Mouse (Mus musculus): Measurements from ENCODE around the gene Ms4a6b. TPM values are rescaled to one million over a fixed set of nuclear protein-coding genes. Genes with fewer than 3 reads are reported as not detected.
"Not testable (repeated sequence)": the region's sequence is repeated elsewhere in the genome, so short reads cannot be mapped to it uniquely, and the experiment has no call there.

Ms4a6b gene
- 1 to 10 TPM; 1.6 to 5.5 TPM for total RNA-seq (2021)
- long read RNA-seq, experiment 1, partial matches to known transcripts, result 0 of 1 reads
- long read RNA-seq, experiment 1, other reads (novel, unspliced or antisense), result 0 of 1 reads
- long read RNA-seq, experiment 2, result 0 reads

DNA sequence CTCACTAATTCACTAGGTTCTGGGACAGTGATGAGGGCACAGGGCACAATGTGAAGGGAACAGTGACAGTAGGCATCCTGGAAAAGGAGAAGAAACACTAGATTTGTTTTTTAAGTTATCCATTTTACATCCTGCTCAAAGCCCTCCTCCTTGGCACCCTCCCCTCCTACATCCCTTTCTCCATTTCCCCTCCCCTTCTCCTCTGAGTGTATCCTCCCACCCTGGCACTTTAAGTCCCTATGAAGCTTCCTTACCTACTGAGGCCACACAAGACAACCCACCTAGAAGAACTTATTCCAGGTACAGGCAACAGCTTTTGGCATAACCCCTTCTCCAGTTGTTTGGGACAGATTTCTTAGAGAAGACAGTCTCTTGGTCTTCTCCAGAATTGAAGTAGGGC, at the start of gene Ms4a6b:
Ms4a6b (plus strand) TSS at position 267 of the 400 bp plus-strand sequence.
- no peak for DNase-seq
- intact Hi-C loops (cut with DNase I; ENCODE audit: low total_unique reads), result no loop called here

DNA sequence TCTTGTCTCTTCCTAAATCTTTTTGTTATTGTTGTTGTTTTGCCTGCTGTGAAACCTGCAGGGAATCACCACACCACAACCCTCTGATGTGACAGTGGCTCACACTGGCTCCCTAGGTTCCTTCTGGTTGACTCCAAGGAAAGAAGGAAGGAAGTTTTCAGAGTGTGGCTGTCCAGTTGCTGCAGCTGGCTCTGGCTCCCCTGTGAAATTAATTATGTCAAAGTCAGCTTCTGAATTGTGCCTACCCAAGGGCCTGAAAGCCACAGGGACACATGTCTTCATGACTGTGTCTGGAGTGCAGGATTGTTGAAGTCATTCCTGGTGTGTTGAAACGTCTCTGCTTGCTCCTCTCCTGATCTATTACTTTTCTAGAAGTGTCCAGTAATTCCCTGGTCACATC, 48.0 kb upstream of the Ms4a6b start:
- DNase-seq, result not testable (repeated sequence)

DNA sequence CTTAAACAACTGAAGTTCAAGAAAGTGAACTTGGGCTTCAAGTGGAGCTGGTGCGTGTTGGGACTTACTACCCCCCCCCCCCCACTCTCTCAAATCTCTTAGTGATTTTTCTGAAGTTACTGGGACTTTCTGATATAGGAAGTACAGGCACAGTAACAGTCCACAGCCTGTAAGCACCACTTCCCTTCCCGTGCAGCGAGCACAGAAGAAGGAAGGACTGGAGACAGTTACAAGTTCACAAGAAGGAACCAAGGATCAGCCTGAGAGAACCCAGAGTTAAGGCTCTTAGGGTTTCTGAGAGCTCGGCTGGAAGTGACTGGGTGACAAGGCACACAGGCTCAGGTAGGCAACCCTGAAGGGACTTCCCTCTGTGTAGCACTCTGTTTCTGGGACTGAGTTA, 47.1 kb upstream of the Ms4a6b start, which contains the start of gene Ms4a6c:
Ms4a6c (plus strand) TSS at position 152 of the 400 bp plus-strand sequence.
- DNase-seq; intact Hi-C loops (cut with DNase I; ENCODE audit: low total_unique reads): not testable (repeated sequence)

More for the DNA sequence above, 48.0 kb upstream of the Ms4a6b start:
- intact Hi-C loops (cut with DNase I; ENCODE audit: low total_unique reads), result not testable (repeated sequence)

DNA sequence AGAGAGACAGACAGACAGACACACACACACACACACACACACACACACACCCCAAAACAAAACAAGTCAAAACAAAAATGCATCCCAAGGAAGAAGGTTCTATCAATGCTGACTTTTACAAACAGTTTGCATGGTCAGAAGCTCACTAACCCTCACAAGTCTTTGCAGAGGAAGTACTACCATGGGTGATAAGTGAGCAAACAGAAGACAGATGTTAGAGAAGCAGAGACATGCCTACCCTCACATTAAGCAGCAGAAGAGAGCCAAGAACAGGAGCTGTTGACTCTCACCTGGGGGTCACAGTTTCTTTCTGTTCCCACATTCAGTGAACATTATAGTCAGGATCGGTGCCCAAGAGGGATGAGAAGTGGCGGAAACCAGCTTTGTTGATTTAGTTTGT, 36.6 kb upstream of the Ms4a6b start:
- intact Hi-C loops (cut with DNase I; ENCODE audit: low total_unique reads), result no loop called here
- DNase-seq, result no peak

DNA sequence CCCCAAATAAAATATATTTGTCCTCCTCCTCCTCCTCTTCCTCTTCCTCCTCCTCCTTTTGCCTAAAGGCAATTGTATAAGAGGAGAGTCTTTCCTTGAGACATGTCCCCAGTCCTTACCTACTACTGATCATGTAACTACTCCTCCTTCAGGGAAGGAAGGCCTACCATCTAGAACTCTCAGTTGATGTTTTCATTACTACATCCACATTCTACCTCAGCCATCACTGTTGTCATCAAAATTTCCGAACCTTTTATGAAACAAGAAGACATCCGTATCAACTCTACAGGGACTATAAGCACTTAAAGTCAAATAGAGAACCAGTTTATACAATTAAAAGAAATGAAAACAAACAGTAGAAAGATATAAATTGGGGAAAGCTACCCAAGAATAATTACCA, 33.6 kb upstream of the Ms4a6b start:
- intact Hi-C loops (cut with DNase I; ENCODE audit: low total_unique reads), result no loop called here
- DNase-seq, result no peak

DNA sequence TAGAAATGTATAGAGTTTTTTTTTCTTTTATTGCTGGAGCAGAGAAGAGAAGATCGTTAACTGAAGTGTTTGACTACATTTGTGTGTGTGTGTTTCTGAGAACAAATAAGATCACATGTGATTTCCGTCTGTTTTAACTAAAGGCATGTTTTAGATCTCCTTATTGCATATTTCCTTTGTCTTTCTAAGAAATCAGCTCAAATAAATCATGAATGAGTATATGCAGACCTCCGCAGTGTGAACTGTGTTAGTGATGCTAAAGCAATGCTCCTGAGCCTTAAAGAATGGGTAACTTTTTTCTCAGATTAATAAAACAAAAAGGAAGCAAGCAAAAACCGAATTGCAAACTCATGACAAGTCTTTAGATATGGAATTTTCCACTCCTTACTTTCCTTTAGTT, 32.4 kb upstream of the Ms4a6b start:
- DNase-seq, result no peak
- intact Hi-C loops (cut with DNase I; ENCODE audit: low total_unique reads), result no loop called here

DNA sequence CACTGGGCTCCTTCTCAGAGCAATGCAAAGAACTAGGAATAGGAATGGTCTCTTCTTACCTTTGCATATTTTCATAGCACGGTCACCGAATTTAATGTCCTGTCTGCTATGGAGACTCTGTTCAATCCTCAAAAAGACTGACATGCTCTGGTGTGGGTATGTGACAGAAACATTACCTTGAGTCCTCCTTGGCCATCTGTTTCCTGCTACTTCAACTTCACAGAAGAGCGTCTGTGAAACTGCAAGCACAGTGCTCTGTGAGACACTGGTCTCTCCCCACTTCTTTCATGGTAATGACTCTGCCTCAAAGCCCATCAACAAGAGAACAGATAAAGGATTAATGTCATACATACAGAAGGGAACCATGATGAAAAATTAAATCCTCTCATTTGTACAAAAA, 31.9 kb upstream of the Ms4a6b start:
- intact Hi-C loops (cut with DNase I; ENCODE audit: low total_unique reads), result no loop called here

DNA sequence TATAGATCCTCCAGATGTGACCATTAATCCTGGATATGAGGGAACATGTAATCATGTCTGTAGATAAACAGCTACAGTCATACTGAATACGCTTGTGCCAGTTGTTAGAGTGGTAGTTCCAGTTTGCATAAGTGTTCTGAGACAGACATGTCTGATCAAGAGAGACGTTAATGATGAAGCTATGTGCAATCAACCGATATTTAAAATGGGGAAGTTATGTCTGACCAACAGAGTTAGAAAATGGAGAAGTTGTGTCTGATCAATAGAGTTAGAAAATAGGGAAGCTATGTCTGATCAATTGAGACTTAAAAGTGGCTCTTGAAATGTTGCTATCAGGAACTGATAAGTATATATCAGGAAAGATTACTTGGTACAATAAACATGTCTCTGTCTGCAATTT, 31.0 kb upstream of the Ms4a6b start:
- DNase-seq, result no peak
- intact Hi-C loops (cut with DNase I; ENCODE audit: low total_unique reads), result no loop called here

More for the DNA sequence above, 31.9 kb upstream of the Ms4a6b start:
- no peak for DNase-seq

DNA sequence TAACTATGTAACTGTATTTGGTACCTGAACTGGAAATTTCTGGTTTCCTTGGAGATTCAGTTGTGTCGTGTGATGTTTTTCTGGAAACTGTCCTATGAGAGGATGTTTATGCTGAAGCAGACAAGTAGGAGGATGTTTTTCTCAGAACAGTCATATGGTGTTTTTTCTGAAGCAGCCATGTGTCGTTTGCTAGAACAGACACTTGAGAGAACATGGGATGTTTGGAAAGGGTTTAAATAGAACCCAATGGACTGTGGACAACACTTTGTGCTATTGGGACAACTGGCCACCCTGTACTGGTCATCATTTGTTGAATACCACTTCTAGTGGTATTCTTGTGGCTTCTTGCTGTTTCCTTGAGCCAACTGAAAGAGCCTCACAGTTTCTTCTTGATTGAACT, 30.6 kb upstream of the Ms4a6b start, which contains the start of gene Gm8369:
Gm8369 (plus strand) TSS at position 193 of the 400 bp plus-strand sequence.
- DNase-seq, result no peak
- intact Hi-C loops (cut with DNase I; ENCODE audit: low total_unique reads), result no loop called here

DNA sequence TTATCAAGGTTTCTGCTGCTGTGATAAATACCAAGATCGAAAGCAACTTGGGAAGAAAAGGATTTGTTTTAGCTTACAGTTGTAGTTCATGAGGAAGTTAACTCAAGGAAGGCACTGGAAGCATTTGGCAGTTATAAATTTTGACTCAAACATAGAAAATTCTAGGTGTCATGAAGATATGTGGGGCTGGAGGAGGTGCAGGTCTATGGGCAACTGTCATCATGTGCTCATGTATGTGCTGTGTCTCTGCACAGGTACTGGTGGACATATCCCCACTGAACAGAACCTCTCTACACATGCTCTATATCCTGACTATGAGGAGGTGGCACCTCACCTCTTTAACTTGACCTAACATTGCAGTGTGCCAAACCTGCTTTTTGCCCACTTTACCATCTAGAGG, 29.7 kb upstream of the Ms4a6b start:
- intact Hi-C loops (cut with DNase I; ENCODE audit: low total_unique reads), result no loop called here
- no peak for DNase-seq

DNA sequence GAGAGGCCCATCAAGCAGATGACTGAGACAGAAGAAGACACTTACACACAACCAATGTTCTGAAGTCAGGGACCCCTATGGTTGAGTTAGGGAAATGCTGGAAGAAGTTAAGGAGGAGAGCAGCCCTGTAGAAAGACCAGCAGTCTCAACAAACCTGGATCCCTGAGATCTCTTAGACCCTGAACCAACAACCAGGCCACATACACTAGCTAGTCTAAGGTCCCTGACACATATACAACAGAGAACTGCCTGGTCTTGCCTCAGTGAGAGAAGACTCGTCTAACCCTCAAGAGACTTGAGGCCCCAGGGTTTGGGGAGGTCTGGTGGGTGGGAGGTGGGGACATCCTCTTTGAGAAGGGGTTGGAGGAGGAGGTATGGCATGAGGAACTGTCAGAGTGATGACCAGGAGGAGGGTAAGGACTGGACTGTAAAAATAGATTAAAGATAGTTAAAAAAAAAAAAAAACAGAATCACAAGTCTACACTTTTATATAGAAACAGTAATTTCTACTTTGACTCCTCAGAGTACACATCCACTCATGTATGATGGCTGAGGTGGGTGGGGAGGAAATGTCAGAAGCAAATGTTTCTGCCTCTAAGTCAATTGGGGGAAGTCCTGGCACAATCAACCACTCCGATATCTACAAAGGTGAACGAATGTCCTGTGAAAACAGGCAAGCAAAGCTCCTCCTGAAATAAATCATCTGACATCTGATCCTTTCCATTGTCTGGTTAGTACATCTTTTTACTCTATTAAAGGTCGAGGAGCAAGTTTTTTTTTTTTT, 24.7 kb upstream of the Ms4a6b start:
- intact Hi-C loops (cut with DNase I; ENCODE audit: low total_unique reads), result no loop called here
- no peak for DNase-seq

DNA sequence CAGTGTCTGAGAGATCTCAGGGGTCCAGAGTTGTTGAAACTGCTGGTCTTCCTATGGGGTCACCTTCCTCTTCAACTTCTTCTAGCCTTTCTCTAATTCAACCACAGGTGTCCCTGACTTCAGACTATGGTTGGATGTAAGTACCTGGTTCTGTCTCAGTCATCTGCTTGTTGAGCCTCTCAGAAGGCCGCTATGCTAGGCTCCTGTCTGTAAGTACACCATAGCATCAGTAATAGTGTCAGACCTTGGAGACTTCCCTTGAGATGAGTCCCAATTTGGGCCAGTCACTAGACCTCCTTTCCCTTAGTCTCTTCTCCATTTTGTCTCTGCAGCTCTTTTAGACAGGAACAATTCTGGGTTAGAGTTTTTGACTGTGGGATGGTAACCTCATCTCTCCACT, 23.6 kb upstream of the Ms4a6b start:
- intact Hi-C loops (cut with DNase I; ENCODE audit: low total_unique reads), result no loop called here
- no peak for DNase-seq

DNA sequence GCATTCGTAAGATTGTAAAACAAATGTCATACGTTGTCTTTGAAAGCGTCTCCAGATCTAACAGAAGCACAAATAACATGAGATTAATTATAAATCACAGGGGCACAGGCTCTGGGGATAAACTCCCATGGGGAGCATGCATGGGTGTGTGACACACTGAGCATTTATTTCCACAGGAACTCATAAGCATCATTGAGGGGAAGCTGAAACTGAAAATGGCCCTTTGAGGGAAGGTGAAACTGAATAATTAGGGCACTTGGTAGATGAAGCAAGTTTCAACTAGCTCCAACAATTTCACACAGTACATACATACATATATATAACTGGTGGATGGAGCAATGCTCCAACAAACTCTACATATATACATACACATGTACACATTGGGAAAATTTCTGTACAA, 21.8 kb upstream of the Ms4a6b start:
- DNase-seq, result no peak

DNA sequence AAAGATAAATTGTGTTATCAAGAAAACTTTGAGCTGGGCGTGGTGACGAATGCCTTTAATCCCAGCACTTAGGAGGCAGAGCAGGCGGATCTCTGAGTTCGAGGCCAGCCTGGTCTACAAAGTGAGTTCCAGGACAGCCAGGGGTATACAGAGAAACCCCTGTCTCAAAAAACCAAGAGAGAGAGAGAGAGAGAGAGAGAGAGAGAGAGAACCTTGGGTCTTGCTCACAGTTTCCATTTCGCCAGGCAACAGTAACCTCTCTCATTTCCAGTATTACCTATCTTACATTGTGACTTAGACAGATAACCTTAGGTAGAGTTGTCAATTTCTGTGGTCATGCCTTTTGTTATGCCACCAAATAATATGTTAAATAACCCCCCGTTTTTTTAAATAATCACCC, 20.0 kb upstream of the Ms4a6b start:
- intact Hi-C loops (cut with DNase I; ENCODE audit: low total_unique reads), result no loop called here
- DNase-seq, result no peak

More for the DNA sequence above, 21.8 kb upstream of the Ms4a6b start:
- intact Hi-C loops (cut with DNase I; ENCODE audit: low total_unique reads), result no loop called here

DNA sequence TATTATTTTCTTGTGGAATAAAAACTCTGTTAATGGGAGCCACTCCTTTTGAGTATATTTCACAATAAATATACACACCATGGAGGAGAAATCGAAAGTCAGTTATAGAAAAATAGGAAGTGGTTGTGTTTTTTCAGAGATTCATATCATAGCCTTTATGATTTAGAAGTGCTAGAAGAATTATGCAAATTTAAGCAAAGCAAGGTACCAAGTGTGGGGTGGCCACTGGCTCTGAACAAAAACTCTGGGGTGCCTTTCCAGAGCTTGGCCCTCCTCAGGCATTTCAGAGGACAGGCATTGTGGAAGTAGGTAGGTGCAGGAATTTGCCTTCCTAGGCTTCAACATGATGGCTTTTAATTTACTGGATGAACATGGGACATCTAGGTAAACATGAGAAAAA, 19.0 kb upstream of the Ms4a6b start:
- DNase-seq; intact Hi-C loops (cut with DNase I; ENCODE audit: low total_unique reads): not testable (repeated sequence)

DNA sequence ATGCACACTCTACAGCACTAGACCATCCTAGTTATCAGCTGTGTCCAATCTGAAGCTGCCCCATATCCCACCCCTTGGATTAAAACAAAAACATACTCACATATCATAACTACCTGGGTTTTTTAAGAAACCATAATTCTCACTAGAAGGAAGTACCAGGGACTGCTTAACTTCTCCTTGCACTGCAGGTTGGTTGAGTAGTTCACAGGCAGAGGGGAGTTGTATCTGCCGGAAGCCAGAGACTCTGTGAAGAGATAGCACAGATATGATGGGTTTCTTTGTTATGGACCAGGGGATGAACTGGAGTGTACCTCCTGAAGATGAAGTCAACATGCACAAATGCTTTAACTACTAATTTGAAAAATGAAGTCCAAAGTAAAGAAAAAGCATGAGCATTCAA, 15.5 kb upstream of the Ms4a6b start:
- no peak for DNase-seq
- intact Hi-C loops (cut with DNase I; ENCODE audit: low total_unique reads), result no loop called here

DNA sequence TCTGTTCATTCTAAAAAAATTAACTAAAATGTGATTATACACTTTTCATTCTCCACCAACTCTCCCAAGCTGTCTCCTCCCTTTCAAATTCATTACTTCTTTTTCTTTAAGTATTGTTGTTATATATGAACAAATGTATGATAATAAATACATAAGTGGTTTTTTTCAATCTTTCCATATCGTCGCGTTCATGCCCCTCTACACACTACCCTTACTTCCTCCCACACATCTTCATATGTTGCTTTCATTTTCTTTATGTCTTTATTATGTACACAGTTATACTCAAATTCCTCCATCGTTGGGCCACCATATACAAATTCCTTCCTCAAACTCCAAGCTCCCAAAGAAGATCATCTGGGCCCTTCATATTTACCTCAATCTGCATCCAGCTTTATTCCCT, 15.0 kb upstream of the Ms4a6b start:
- intact Hi-C loops (cut with DNase I; ENCODE audit: low total_unique reads), result no loop called here
- DNase-seq, result no peak

DNA sequence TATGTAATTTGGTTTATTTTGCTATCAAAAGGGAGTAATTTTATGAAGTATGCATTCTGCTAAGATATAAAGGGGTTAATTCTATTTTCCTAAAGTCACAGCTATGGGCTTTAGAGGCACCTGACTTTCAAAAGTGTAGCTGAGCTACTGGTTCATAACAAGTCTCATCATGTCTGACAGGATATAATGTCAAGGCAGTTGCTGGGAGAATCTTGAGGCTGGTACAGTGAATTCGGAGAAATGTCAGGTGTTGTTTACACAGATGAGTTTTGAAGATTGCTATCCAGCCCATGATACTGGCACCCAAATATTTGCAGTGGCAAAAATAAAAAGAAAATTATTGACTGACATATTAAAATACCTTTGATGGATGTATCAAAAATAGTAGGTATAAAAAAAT, 11.5 kb upstream of the Ms4a6b start:
- intact Hi-C loops (cut with DNase I; ENCODE audit: low total_unique reads), result no loop called here
- no peak for DNase-seq

DNA sequence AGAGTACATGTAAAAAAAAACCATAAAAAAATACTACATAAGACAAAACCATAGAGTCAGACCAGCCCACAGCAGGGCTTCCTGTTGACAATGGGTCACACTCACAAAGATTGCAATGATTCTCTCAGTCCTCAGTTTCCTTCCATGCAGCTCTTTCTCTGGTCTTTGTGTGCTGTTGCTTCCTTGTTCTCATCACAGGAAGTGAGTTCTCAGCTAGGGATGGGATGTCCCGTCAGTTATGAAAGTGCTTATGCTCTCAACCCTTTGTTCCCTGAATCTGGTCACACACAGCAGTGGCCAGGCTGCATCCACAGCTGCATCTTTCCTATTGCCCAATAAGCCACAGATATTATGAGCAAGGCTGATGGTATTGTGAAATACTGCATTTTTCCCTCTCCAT, 2.9 kb upstream of the Ms4a6b start:
- intact Hi-C loops (cut with DNase I; ENCODE audit: low total_unique reads), result no loop called here
- DNase-seq, result no peak

DNA sequence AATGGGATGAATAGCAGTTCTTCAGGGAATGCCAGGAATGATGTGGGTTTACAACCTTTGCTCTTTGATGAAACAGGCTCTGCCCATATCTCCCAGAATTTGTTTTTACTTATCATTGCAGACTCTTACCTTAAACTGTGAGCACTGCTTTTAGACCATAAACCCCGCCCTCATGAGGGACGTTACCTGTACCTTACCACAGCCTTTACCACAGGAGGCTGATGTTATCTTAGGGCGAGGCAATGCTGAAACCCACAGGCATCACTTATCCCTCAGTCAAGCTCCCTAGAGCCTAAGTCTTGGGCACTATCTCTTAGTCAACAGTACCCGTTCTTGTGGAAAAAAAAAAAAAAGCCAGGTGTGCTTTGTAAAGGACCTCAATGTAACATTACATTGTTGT, 533 bp downstream of the Ms4a6b start:
- intact Hi-C loops (cut with DNase I; ENCODE audit: low total_unique reads), result no loop called here
- DNase-seq, result no peak

DNA sequence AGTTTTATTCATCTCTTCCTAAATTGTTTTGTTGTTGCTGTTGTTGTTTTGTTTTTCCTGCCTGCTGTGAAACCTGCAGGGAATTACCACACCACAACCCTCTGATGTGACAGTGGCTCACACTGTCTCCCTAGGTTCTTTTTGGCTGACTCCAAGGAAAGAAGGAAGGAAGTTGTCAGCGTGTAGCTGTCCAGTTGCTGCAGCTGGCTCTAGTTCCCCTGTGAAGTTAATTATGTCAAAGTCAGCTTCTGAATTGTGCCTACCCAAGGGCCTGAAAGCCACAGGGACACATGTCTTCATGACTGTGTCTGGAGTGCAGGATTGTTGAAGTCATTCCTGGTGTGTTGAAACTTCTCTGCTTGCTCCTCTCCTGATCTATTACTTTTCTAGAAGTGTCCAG, 1.1 kb downstream of the Ms4a6b start:
- DNase-seq; intact Hi-C loops (cut with DNase I; ENCODE audit: low total_unique reads): not testable (repeated sequence)

All from gastrocnemius, postnatal 14 days (tissue).